Mouse (Mus musculus) stomach, embryonic 14.5 days (tissue): ENCODE data around the gene Tbc1d14. TPM values are rescaled to one million over a fixed set of nuclear protein-coding genes. Genes with fewer than 3 reads are reported as not detected.

ENCODE experiments used
- ATAC-seq: fragments of 200-750 bp; cut with Nextera tagmentation; 2 replicates; pipeline ENCODE4 v1.8.0; 2017; ENCODE audit warnings: low read depth, moderate TSS enrichment; ENCODE audit not compliant: insufficient number of reproducible peaks, insufficient read depth, low FRiP score
- H3K27ac ChIP-seq: fragments of 300-500 bp; sonication (generic); 2 replicates; pipeline ENCODE4 v1.5.1; 2014; ENCODE audit warnings: mild to moderate bottlenecking, low read length, moderate library complexity, mixed read lengths
- H3K27me3 ChIP-seq: fragments of 300-500 bp; sonication (generic); 2 replicates; pipeline ENCODE4 v1.6.1; 2014; ENCODE audit warnings: low read length, control low read depth, mixed read lengths; ENCODE audit not compliant: control insufficient read depth, insufficient read depth
- H3K36me3 ChIP-seq: fragments of 300-500 bp; sonication (generic); 2 replicates; pipeline ENCODE4 v1.6.1; 2014; ENCODE audit warnings: mild to moderate bottlenecking, control low read depth, low read length, moderate library complexity, mixed read lengths; ENCODE audit not compliant: control insufficient read depth, insufficient read depth
- H3K4me1 ChIP-seq: fragments of 300-500 bp; sonication (generic); 2 replicates; pipeline ENCODE4 v1.6.1; 2014; ENCODE audit warnings: low read length, control low read depth, mixed read lengths; ENCODE audit not compliant: control insufficient read depth, insufficient read depth
- H3K4me2 ChIP-seq: fragments of 300-500 bp; sonication (generic); replicated peaks from 2 replicates; pipeline ENCODE4 v1.6.1; 2014; ENCODE audit warnings: low read depth, low read length, control low read depth
- H3K4me3 ChIP-seq: fragments of 300-500 bp; sonication (generic); 2 replicates; pipeline ENCODE4 v1.5.1; 2014; ENCODE audit warnings: low read depth, low read length, control low read depth
- H3K9ac ChIP-seq: fragments of 300-500 bp; sonication (generic); replicated peaks from 2 replicates; pipeline ENCODE4 v1.6.1; 2014; ENCODE audit warnings: low read depth, mild to moderate bottlenecking, control low read depth, low read length, moderate library complexity, mixed read lengths
- H3K9me3 ChIP-seq: fragments of 300-500 bp; sonication (generic); 2 replicates; pipeline ENCODE4 v1.6.1; 2016; ENCODE audit warnings: low read depth, low read length, control low read depth; ENCODE audit not compliant: control insufficient read depth
- WGBS: fragments of 180-500 bp; shearing (Covaris S2); extraction: QIAGEN DNeasy Blood & Tissue Kit; methylation state at CpG from one replicate; pipeline ENCODE4 v1.1.7; 2014; 5-methylcytosine and 5-hydroxymethylcytosine counted together
- polyA plus RNA-seq: library from polyadenylated mRNA; unstranded; fragments of >200 nt; fragmentation: Nextera tagmentation; extraction: Ambion mirVana; gene quantifications from 2 replicates; pipeline ENCODE4 v1.2.1, GENCODE M21; 2014

Tbc1d14 gene
- polyA plus RNA-seq, 1 experiment from 2014 or later = 41.8 TPM

DNA sequence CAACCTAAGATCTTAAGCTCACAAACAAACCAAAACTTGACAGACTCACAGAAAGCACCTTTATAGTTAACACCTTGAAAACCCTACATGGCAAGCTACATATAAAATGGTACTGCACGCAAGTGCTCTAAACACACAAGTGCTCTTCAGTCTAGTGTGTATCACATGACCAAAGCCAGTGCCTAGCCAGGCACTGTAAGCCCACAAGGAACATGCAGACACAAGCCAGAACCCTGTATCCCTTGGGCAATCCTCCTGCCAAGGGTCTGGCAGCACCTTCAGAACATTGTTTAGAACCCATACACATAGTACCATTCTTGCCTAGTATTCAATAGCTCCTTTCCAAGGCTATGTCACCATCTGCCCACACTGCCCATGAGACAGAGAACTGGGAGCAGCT is 48.3 kb downstream of the Tbc1d14 start:
- 96% methylated on average over 1 of the region's 1 CpGs for WGBS
- Histone ChIP-seq H3K9ac (no peak overlapping the region), H3K4me3 (no peak overlapping the region), H3K27ac (no peak overlapping the region), H3K36me3 (no peaks in the 10 kb centered on the region), H3K27me3 (no peaks in the 10 kb centered on the region), H3K4me2 (no peak overlapping the region), H3K9me3 (no peaks in the 10 kb centered on the region), H3K4me1 (no peaks in the 10 kb centered on the region)
- no peak for ATAC-seq

DNA sequence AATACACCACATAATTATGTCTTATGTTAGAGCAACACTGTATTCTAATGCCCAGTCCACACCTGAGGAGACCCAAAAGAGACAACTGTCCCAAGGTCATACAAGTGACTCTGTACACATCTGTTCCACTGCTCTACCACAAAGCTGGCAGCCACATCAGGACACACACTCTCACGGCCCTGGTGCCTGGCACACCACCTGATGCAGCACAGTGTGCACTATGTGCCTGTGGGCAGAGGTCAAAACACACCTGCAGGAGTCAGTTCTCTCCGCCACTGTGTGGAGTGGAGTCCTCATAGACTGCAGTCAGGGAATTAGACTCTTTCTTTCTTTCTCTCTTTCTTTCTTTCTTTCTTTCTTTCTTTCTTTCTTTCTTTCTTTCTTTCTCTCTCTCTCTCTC is 52.1 kb downstream of the Tbc1d14 start:
- H3K36me3 ChIP-seq = no peaks in the 10 kb centered on the region
- H3K27me3 ChIP-seq = no peaks in the 10 kb centered on the region
- ATAC-seq = no peak
- H3K4me2 ChIP-seq = no peak overlapping the region
- WGBS = 88% methylated on average over 2 of the region's 2 CpGs
- H3K9me3 ChIP-seq = no peaks in the 10 kb centered on the region
- H3K4me3 ChIP-seq = no peak overlapping the region
- H3K9ac ChIP-seq = no peak overlapping the region
- H3K27ac ChIP-seq = no peak overlapping the region
- no peaks in the 10 kb centered on the region for H3K4me1 ChIP-seq

DNA sequence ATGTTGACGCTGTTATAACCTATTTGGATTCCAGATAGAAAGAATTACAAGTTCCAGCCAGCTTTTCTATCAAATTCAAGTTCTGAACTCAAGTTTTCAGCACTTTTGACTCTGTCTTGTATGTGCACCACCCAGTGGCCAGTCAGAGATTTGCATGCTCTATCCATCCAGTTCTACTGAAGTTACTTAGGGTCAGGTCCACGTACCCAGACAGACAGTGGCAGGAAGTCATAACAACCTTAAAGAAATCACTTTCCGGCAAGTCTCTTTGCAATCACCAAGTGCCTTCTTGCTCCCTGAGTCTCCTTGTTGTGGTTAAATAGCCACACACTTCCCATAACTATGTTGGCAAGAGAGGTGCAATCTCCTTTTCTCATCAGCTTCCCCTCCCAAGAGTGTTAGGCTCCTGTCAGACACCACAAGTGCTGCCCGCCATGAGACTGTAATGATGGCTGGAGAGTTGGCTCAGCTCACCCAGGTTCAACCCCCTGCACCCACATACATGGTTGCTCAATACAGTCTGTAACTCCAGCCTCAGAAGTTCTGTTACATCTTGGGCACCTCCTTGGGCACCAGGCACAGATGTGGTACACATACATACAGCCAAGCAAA is 54.4 kb downstream of the Tbc1d14 start:
- 37% methylated on average over 4 of the region's 4 CpGs for WGBS
- Histone ChIP-seq H3K4me1 (no peaks in the 10 kb centered on the region), H3K9ac (no peak overlapping the region), H3K36me3 (no peaks in the 10 kb centered on the region), H3K27ac (no peak overlapping the region), H3K4me3 (no peak overlapping the region), H3K27me3 (no peaks in the 10 kb centered on the region), H3K9me3 (no peaks in the 10 kb centered on the region), H3K4me2 (no peak overlapping the region)
- no peak for ATAC-seq

DNA sequence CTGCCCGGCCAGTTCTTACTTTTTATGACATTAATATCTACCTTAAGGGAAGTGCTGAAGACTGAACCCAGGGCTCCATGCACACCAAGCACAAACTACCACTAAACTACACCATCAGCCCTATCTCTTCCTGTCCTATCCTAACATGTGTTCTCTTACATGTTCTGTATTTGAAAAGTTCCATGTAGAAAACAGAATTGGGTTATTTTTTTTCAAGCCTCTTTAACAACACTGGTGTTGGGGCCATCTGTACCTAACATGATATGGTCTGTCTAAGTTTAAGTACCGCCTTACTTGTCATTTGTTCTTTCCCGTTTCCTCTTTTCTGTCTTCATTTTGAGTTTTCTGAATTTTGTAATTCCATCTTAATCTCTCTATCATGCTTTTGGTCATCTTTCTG is 56.7 kb downstream of the Tbc1d14 start:
- WGBS = 88% methylated on average over 3 of the region's 3 CpGs
- no peak overlapping the region for H3K27ac ChIP-seq
- no peak overlapping the region for H3K4me3 ChIP-seq
- no peaks in the 10 kb centered on the region for H3K9me3 ChIP-seq
- H3K9ac ChIP-seq = no peak overlapping the region
- H3K4me2 ChIP-seq = no peak overlapping the region
- H3K4me1 ChIP-seq = no peaks in the 10 kb centered on the region
- ATAC-seq = no peak
- H3K27me3 ChIP-seq = no peaks in the 10 kb centered on the region
- no peaks in the 10 kb centered on the region for H3K36me3 ChIP-seq

DNA sequence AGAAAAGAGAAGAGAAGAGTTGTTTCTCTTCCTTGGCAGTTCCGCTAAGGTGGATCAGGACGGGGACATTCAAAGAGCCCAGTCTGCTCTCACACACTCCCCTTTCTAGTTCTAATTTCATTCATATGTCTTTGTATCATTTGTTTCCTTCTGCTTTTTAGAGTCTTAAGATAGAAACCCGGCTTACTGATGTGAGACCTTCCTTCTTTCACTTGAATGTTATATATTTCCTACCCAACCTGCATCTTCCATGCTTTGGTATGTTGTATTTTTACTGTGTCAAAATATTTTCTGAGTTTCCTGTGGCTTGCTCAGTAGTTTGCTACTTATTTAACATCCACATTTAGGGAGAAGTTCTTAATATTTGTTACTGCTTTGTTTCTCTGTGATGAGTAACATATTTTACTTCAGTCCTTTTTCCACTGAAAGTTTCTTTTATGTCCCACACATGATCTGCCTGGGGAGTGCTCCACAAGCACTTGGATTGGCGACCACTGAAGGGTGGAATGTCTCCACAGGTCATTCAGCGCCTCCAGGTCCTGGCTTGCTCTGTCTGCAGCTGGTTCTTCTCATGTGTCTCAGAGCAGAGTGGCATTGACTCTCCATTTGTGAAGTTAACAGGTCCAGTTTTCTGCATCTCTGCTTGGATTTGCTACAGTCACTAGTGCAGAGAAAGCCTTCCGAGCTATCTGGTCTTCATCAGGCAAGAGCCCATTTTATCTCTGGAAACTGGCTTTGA is 57.5 kb downstream of the Tbc1d14 start:
- Histone ChIP-seq H3K4me3 (no peak overlapping the region), H3K27ac (no peak overlapping the region), H3K36me3 (no peaks in the 10 kb centered on the region), H3K9me3 (no peaks in the 10 kb centered on the region), H3K27me3 (no peaks in the 10 kb centered on the region), H3K4me2 (no peak overlapping the region), H3K9ac (no peak overlapping the region), H3K4me1 (no peaks in the 10 kb centered on the region)
- 78% methylated on average over 6 of the region's 6 CpGs for WGBS
- ATAC-seq = no peak

DNA sequence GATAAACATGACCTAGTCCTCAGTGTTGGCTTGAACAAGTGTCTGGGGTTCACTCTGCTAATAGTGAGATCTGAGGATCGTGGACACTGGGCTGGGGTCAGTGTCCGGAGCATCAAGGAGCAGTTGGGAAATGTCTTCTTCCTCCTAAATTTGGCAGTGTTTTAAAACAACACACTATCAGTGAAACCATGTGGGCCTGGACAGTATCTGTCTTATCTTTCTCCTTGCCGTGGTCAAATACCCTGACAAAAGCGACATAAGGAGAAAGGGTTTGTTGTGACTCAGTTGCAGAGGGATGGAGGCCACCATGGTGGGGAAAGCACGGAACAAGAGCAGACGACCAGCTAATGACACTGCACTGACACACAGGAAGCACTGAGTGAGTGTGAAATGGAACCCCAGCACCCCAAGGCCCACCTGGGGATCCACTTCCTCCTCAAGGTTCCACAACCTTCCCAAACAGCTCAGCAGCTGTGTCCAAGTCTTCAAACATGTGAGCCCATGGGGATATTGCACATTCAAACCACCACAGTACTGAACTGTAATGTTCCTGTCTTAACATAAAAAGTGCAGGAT is 58.5 kb downstream of the Tbc1d14 start:
- H3K27ac ChIP-seq = no peak overlapping the region
- H3K36me3 ChIP-seq = no peaks in the 10 kb centered on the region
- peaks cover 3% of the 10 kb centered on the region for H3K4me1 ChIP-seq
- no peaks in the 10 kb centered on the region for H3K9me3 ChIP-seq
- no peak overlapping the region for H3K4me2 ChIP-seq
- no peaks in the 10 kb centered on the region for H3K27me3 ChIP-seq
- 74% methylated on average over 6 of the region's 6 CpGs for WGBS
- no peak overlapping the region for H3K9ac ChIP-seq
- no peak overlapping the region for H3K4me3 ChIP-seq
- ATAC-seq = no peak

DNA sequence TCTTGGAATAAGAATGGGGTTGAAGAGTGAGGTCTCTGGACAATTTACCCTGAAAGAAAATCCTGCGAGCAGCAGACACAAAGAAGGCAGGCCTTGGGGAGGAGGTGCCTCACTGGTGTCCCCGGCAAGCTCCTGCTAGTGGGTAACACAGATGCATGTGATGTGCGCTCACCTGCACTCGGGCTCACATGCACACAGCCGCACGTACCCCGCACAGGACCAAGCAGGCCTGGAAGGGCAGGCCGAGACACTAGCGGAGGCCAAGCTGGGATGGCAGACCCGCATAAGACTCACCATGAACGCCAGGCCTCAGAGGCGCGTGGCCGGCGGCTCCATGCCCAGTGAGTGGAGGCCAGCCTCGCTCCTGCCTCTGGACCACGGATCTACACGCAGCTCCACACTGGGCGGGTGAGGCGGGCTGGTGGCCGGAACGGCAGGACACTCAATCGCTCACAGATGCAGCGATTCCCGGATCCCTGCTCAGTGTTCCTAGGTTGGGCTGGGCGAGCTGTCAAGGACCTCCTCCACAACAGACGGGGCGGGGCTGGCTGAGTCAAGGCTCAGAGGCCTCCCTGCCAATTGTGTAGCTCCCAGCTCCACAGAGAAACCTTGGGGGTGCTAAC is 62.8 kb downstream of the Tbc1d14 start:
- ATAC-seq = peak; percentile 97
- no peaks in the 10 kb centered on the region for H3K9me3 ChIP-seq

DNA sequence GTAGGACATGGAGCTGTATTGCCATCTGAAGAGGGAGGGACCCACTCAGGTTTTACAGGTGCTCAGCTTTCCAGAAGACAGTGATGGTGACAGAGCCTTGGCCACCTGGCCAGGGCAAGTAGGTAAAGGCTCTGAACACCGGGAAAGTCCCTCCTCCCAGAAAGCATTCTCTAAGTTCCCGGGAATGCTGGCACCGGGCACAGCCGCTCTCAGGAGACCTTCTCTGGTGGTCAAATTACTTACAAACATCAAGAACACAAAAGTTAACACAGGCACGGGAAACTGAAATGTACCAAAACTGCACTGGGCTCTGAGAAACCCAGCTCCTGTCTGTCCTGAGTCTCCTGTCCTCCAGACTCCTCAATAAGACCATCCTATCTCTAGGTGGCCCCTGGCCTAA is 63.4 kb downstream of the Tbc1d14 start:
- peaks cover 5% of the 10 kb centered on the region; the same call in 1 of the 2 replicates for H3K36me3 ChIP-seq
- H3K27ac ChIP-seq = no peak overlapping the region
- H3K9me3 ChIP-seq = no peaks in the 10 kb centered on the region
- peaks cover 13% of the 10 kb centered on the region for H3K4me1 ChIP-seq
- H3K4me2 ChIP-seq = peak overlapping the region; percentile 74
- H3K9ac ChIP-seq = peak overlapping the region; percentile 76
- peak overlapping the region; percentile 73 for H3K4me3 ChIP-seq
- WGBS = 2% methylated on average over 5 of the region's 5 CpGs
- no peaks in the 10 kb centered on the region for H3K27me3 ChIP-seq
- no peak for ATAC-seq

More for the DNA sequence above, 62.8 kb downstream of the Tbc1d14 start:
- H3K27me3 ChIP-seq = no peaks in the 10 kb centered on the region
- H3K4me1 ChIP-seq = peaks cover 13% of the 10 kb centered on the region
- H3K4me3 ChIP-seq = peak overlapping the region; percentile 73
- no peaks in the 10 kb centered on the region for H3K36me3 ChIP-seq
- H3K4me2 ChIP-seq = peak overlapping the region; percentile 74
- under 1% methylated on average over 28 of the region's 28 CpGs for WGBS
- peak overlapping the region; percentile 76 for H3K9ac ChIP-seq
- peak overlapping the region; percentile 66; the same call in 1 of the 2 replicates for H3K27ac ChIP-seq
